Mouse (Mus musculus) heart, embryonic 14.5 days (tissue): ENCODE data around the gene Rab20. TPM values are rescaled to one million over a fixed set of nuclear protein-coding genes. Genes with fewer than 3 reads are reported as not detected.

ENCODE experiments used
- ATAC-seq: fragments of 200-750 bp; cut with Nextera tagmentation; 2 replicates; pipeline ENCODE4 v1.8.0; 2017; ENCODE audit warnings: low read depth, moderate TSS enrichment; ENCODE audit not compliant: insufficient number of reproducible peaks, insufficient read depth, low FRiP score
- H3K27ac ChIP-seq, 2 experiments: fragments of 200-500 bp in 1 of 2; fragments of 300-500 bp in 1 of 2; sonication (generic) in 1 of 2; replicated peaks in 1 of 2; 2 replicates each; pipeline ENCODE4 v1.5.1; 2012 to 2014; ENCODE audit warnings: low read depth in 2 of 2, low read length in 2 of 2, control low read depth in 1 of 2, mild to moderate bottlenecking in 1 of 2, mixed read lengths in 1 of 2; ENCODE audit not compliant: control insufficient read depth in 1 of 2, insufficient read depth in 1 of 2
- H3K27me3 ChIP-seq: fragments of 300-500 bp; sonication (generic); 2 replicates; pipeline ENCODE4 v1.6.1; 2014; ENCODE audit warnings: mild to moderate bottlenecking, low read length, control low read depth; ENCODE audit not compliant: control insufficient read depth, insufficient read depth
- H3K36me3 ChIP-seq: fragments of 300-500 bp; sonication (generic); 2 replicates; pipeline ENCODE4 v1.6.1; 2014; ENCODE audit warnings: mild to moderate bottlenecking, control low read depth, low read length, mixed read lengths; ENCODE audit not compliant: control insufficient read depth, insufficient read depth
- H3K4me1 ChIP-seq, 2 experiments: fragments of 200-500 bp in 1 of 2; fragments of 300-500 bp in 1 of 2; sonication (generic) in 1 of 2; 2 replicates each; pipeline ENCODE4 v1.6.1; 2012 to 2014; ENCODE audit warnings: low read length in 2 of 2, control low read depth in 1 of 2, mixed read lengths in 1 of 2; ENCODE audit not compliant: control insufficient read depth in 2 of 2, insufficient read depth in 2 of 2
- H3K4me2 ChIP-seq: fragments of 300-500 bp; sonication (generic); 2 replicates; pipeline ENCODE4 v1.6.1; 2014; ENCODE audit warnings: mild to moderate bottlenecking, low read length
- H3K4me3 ChIP-seq, 2 experiments: fragments of 200-500 bp in 1 of 2; fragments of 300-500 bp in 1 of 2; sonication (generic) in 1 of 2; 2 replicates each; pipeline ENCODE4 v1.5.1; 2012 to 2014; ENCODE audit warnings: low read length in 2 of 2, mild to moderate bottlenecking in 2 of 2, control low read depth in 1 of 2, low read depth in 1 of 2, moderate library complexity in 1 of 2; ENCODE audit not compliant: control insufficient read depth in 1 of 2, insufficient read depth in 1 of 2
- H3K9ac ChIP-seq: fragments of 300-500 bp; sonication (generic); 2 replicates; pipeline ENCODE4 v1.6.1; 2014; ENCODE audit warnings: mild to moderate bottlenecking, low read length
- H3K9me3 ChIP-seq: fragments of 300-500 bp; sonication (generic); 2 replicates; pipeline ENCODE4 v1.6.1; 2016; ENCODE audit warnings: low read length, control low read depth; ENCODE audit not compliant: control insufficient read depth
- WGBS: fragments of 180-500 bp; shearing (Covaris S2); extraction: QIAGEN DNeasy Blood & Tissue Kit; methylation state at CpG from one replicate; pipeline ENCODE4 v1.1.7; 2014; 5-methylcytosine and 5-hydroxymethylcytosine counted together
- polyA plus RNA-seq: library from polyadenylated mRNA; unstranded; fragments of >200 nt; fragmentation: Nextera tagmentation; extraction: Ambion mirVana; gene quantifications from 2 replicates; pipeline ENCODE4 v1.2.1, GENCODE M21; 2014

Rab20 gene
- polyA plus RNA-seq, 1 experiment from 2014 or later, result 39.7 TPM

DNA sequence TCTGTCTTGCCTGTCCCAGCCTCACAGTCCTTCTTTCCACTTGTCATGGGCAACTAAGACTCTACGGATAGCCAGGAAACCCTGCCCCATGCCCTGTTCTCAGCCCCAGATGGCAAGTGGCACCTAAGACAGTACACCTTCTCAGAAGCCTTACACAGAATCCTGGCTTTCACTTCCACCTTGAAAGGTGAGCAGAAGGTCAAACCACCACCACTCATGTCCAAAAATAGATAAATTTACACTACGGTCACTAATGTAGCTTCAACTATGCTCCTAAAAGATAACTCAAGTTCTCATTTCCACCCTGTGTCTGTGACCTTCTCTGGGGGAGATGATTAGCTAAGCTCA, 15.0 kb downstream of the Rab20 start:
- H3K27ac ChIP-seq, result peak overlapping the region; percentile 3 to 33; a peak in 3 of 4 replicates
- no peak overlapping the region for H3K9ac ChIP-seq
- H3K4me3 ChIP-seq, result no peak overlapping the region
- H3K27me3 ChIP-seq, result no peaks in the 10 kb centered on the region
- H3K4me2 ChIP-seq, result no peak overlapping the region
- ATAC-seq, result no peak
- H3K9me3 ChIP-seq, result no peaks in the 10 kb centered on the region
- H3K4me1 ChIP-seq, result peaks cover 26 to 45% of the 10 kb centered on the region in 2 experiments
- H3K36me3 ChIP-seq, result peaks cover 4% of the 10 kb centered on the region; the same call in 1 of the 2 replicates
- WGBS, result 49% methylated on average over 2 of the region's 2 CpGs

DNA sequence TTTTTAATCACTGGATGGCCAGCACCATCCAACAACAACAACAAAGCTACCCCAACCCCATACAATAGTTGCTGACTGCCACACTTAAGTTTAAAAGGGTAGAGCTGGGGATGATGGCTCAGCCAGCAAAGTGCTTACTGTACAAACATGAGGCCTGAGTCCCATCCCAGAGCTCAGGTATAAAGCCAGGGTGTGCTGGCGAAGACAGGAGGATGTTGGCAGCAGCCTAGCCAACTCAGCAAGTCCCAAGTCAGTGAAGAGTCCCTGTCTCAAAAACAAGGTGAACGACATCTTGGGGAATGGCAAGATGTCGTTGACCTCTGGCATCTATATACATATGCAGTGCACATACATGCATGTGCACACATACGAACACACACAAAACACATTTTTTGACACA, 15.9 kb downstream of the Rab20 start:
- 89% methylated on average over 4 of the region's 4 CpGs for WGBS
- Histone ChIP-seq H3K4me3 (no peak overlapping the region), H3K9me3 (no peaks in the 10 kb centered on the region), H3K4me2 (no peak overlapping the region), H3K27me3 (no peaks in the 10 kb centered on the region), H3K9ac (no peak overlapping the region), H3K36me3 (0 out of 2 replicates have a peak, but pooled peaks cover under 1% of the 10 kb centered on the region), H3K4me1 (peaks cover 31 to 53% of the 10 kb centered on the region in 2 experiments), H3K27ac (0 out of 4 replicates have a peak overlapping the region, but pooled peaks of 1 of the 2 experiments have one; percentile 52)
- ATAC-seq, result no peak

DNA sequence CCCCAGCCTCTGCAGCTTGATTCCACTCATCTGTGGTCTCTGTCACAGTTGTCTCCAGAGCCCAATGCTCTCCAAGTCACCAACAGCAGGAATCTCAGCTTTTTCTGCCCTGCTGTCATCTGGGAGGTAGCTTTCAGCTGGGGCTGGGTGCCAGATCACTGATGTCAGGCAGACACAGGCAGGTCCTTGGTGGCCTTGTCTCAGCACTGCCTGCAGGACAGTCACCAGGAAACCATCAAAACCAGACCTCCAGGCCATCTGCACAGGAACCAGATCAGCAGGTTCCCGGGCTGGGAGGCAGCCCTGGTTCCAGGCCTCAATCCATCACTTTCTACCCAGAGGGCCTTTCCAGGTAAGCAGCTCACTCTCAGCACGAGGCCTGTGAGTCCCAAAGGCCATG, 16.7 kb downstream of the Rab20 start:
- Histone ChIP-seq H3K4me2 (no peak overlapping the region), H3K9me3 (no peaks in the 10 kb centered on the region), H3K4me1 (peaks cover 32 to 61% of the 10 kb centered on the region in 2 experiments), H3K9ac (0 out of 2 replicates have a peak overlapping the region, but pooled peaks have one; percentile 16), H3K36me3 (no peaks in the 10 kb centered on the region), H3K4me3 (no peak overlapping the region), H3K27ac (peak overlapping the region in 1 of 2 experiments; percentile 52; a peak in 1 of 4 replicates), H3K27me3 (no peaks in the 10 kb centered on the region)
- no peak for ATAC-seq
- 44% methylated on average over 2 of the region's 2 CpGs for WGBS

DNA sequence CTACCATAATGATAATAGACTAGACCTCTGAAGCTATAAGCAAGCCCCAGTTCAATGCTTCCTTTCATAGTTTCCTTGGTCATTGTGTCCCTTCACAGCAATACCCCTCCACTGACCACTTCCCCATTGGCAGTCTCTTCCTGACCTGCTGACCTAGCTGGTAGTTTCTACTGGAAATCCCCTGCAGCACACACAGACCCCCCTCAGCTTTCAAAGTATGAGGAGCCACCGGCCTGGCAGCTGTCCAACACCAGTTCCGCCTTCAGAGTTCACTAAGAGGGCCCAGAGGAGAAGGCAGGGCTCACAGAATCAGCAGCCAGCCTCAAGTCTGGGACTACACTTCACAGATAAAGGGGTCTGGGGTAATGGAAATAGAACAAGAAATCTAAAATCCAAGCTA, 17.6 kb downstream of the Rab20 start:
- 0 out of 4 replicates have a peak overlapping the region, but pooled peaks of 1 of the 2 experiments have one; percentile 52 for H3K27ac ChIP-seq
- no peak overlapping the region for H3K9ac ChIP-seq
- 9% methylated on average over 2 of the region's 2 CpGs for WGBS
- H3K9me3 ChIP-seq, result no peaks in the 10 kb centered on the region
- no peaks in the 10 kb centered on the region for H3K27me3 ChIP-seq
- ATAC-seq, result no peak
- H3K4me2 ChIP-seq, result no peak overlapping the region
- peaks cover 32 to 62% of the 10 kb centered on the region in 2 experiments for H3K4me1 ChIP-seq
- no peaks in the 10 kb centered on the region for H3K36me3 ChIP-seq
- no peak overlapping the region for H3K4me3 ChIP-seq

DNA sequence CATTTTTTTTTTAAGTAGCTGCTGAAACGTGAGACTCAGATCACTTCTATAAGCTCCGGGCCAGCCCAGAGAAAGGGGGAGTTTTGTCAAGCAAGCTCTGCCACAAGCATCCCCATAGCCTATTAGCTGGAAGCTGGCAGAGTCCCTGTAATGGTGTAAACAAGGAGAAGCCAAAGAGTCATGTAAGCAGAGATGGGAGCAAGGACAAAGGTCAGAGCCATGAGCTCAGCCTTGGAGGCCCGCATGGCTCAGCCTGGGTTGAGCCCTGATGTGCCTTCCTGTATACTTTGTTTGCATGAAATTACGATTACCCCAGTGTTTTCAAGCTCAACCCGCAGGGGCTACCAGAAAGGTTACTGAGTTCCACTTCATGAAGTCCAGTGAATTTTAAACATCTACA, 19.5 kb downstream of the Rab20 start:
- H3K9ac ChIP-seq, result no peak overlapping the region
- H3K9me3 ChIP-seq, result no peaks in the 10 kb centered on the region
- 53% methylated on average over 5 of the region's 5 CpGs for WGBS
- H3K4me1 ChIP-seq, result peaks cover 30 to 55% of the 10 kb centered on the region in 2 experiments
- ATAC-seq, result no peak
- H3K4me2 ChIP-seq, result no peak overlapping the region
- peaks cover 3% of the 10 kb centered on the region; the same call in 1 of the 2 replicates for H3K36me3 ChIP-seq
- no peaks in the 10 kb centered on the region for H3K27me3 ChIP-seq
- H3K4me3 ChIP-seq, result no peak overlapping the region
- H3K27ac ChIP-seq, result no peak overlapping the region

DNA sequence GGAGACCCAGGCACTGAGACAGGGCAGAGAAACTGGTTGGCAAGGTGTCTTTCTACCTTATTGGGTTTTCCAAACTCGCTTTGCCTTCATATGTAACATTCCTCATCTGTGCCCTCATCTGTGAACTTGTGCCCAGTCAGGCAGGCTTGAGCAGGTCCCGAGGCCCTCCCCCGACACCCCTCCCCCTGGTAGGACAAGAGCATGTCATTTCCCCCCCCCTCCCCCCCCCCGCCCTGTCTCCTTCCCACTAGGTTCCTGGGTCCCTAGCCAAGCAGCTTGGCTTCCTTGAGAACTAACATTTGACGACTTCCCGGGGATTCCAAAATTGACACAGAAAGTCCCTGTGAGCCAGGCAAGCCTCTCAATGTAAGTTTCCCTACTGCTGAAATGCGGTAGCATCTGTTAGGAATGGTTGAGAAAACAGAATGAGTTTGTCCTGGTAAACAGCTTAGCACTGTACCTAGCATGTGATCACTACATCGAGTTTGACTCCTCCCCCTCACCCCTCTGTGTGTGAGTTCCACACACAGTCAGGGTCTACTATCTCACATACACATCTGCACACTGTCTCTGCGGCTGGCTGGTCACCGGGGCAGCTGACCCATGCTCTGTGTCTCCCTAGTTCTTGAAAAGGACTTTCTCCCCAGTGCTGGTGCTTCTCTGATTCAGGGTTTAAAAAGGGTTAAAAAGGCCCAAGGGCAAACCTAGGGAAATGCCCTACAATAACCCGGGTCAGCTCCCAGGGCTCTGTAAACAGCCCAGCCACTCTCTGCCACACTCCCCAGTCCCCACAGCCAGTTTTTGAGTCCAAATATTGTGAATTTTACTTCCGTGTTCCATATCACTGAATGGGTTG, 20.3 kb downstream of the Rab20 start:
- Histone ChIP-seq H3K4me3 (no peak overlapping the region), H3K9ac (no peak overlapping the region), H3K9me3 (no peaks in the 10 kb centered on the region), H3K27me3 (no peaks in the 10 kb centered on the region), H3K27ac (peak overlapping the region; percentile 43 to 66; a peak in 3 of 4 replicates), H3K4me1 (peaks cover 23 to 49% of the 10 kb centered on the region in 2 experiments), H3K4me2 (no peak overlapping the region), H3K36me3 (peaks cover 11% of the 10 kb centered on the region)
- WGBS, result 34% methylated on average over 11 of the region's 12 CpGs
- no peak for ATAC-seq

DNA sequence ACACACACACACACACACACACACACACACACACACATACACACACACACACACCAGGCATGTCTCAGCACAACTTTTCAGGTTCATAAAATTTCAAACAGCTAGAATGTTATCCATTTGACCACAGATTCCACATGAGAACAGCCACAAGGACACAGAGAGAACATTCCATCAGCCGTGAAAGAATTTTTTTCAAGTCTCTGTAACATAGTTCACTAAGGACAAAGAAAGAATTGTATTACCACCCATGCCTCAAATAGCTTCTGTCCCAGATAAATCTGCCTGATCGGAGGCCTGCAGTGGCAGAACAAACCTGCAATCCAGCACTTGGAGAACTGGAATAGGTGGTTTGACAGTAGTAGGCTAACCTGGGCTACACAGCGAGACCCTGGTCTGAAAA, 21.2 kb downstream of the Rab20 start:
- Histone ChIP-seq H3K4me3 (no peak overlapping the region), H3K9me3 (no peaks in the 10 kb centered on the region), H3K36me3 (peaks cover 19% of the 10 kb centered on the region), H3K27me3 (no peaks in the 10 kb centered on the region), H3K27ac (peak overlapping the region; percentile 43 to 66), H3K4me1 (peaks cover 21 to 44% of the 10 kb centered on the region in 2 experiments), H3K9ac (no peak overlapping the region), H3K4me2 (no peak overlapping the region)
- no peak for ATAC-seq
- WGBS, result 50% methylated on average over 3 of the region's 3 CpGs
